Mouse (Mus musculus): ENCODE measurements around the gene Zbtb8b. TPM values are rescaled to one million over a fixed set of nuclear protein-coding genes. Genes with fewer than 3 reads are reported as not detected.
"Not testable (repeated sequence)": the region's sequence is repeated elsewhere in the genome, so short reads cannot be mapped to it uniquely, and the experiment has no call there.

The Zbtb8b gene
- polyA plus RNA-seq, 1 experiment = not detected

- Histone ChIP-seq H3K4me1 (ENCODE audit: control insufficient read depth, insufficient read depth, low read length) (no peaks in the 10 kb centered on the region), H3K27ac (ENCODE audit: insufficient read depth, low read depth, low read length) (no peak overlapping the region), H3K4me3 (ENCODE audit: insufficient read depth, low read length) (no peak overlapping the region)
- TF ChIP-seq CTCF (IDR thresholded peaks at IDR 0.05; ENCODE audit: low read depth, low read length) (no peak), POLR2A (IDR thresholded peaks at IDR 0.05; ENCODE audit: borderline replicate concordance, low read depth, low read length) (no peak)
These were observed 22.3 kb downstream of the Zbtb8b start for GRCm38 (mm10) chr4:129418321-129418720.

GRCm38 (mm10) chr4:129416478-129416877 is 24.2 kb downstream of the Zbtb8b start:
- H3K4me3 ChIP-seq (ENCODE audit: insufficient read depth, low read length) = no peak overlapping the region
- TF ChIP-seq POLR2A (IDR thresholded peaks at IDR 0.05; ENCODE audit: borderline replicate concordance, low read depth, low read length) = no peak
- TF ChIP-seq CTCF (IDR thresholded peaks at IDR 0.05; ENCODE audit: low read depth, low read length) = no peak
- no peaks in the 10 kb centered on the region for H3K4me1 ChIP-seq (ENCODE audit: control insufficient read depth, insufficient read depth, low read length)
- H3K27ac ChIP-seq (ENCODE audit: insufficient read depth, low read depth, low read length) = no peak overlapping the region

GRCm38 (mm10) chr4:129415892-129416291 is 24.8 kb downstream of the Zbtb8b start:
- peak; percentile 15; the same call in 1 of the 2 replicates for TF ChIP-seq CTCF (IDR thresholded peaks at IDR 0.05; ENCODE audit: low read depth, low read length)
- TF ChIP-seq POLR2A (IDR thresholded peaks at IDR 0.05; ENCODE audit: borderline replicate concordance, low read depth, low read length) = no peak
- H3K4me1 ChIP-seq (ENCODE audit: control insufficient read depth, insufficient read depth, low read length) = no peaks in the 10 kb centered on the region
- no peak overlapping the region for H3K27ac ChIP-seq (ENCODE audit: insufficient read depth, low read depth, low read length)
- no peak overlapping the region for H3K4me3 ChIP-seq (ENCODE audit: insufficient read depth, low read length)

GRCm38 (mm10) chr4:129410991-129411390 is 29.7 kb downstream of the Zbtb8b start:
- Histone ChIP-seq H3K4me1 (ENCODE audit: control insufficient read depth, insufficient read depth, low read length) (no peaks in the 10 kb centered on the region; the same call in 1 of the 2 replicates), H3K27ac (ENCODE audit: insufficient read depth, low read depth, low read length) (no peak overlapping the region), H3K4me3 (ENCODE audit: insufficient read depth, low read length) (no peak overlapping the region)
- TF ChIP-seq POLR2A (IDR thresholded peaks at IDR 0.05; ENCODE audit: borderline replicate concordance, low read depth, low read length) (no peak), CTCF (IDR thresholded peaks at IDR 0.05; ENCODE audit: low read depth, low read length) (no peak)

GRCm38 (mm10) chr4:129410532-129410931 is 30.1 kb downstream of the Zbtb8b start:
- not testable (repeated sequence) for H3K4me3 ChIP-seq (ENCODE audit: insufficient read depth, low read length); H3K4me1 ChIP-seq (ENCODE audit: control insufficient read depth, insufficient read depth, low read length); H3K27ac ChIP-seq (ENCODE audit: insufficient read depth, low read depth, low read length)

- TF ChIP-seq CTCF (IDR thresholded peaks at IDR 0.05; ENCODE audit: low read depth, low read length) = no peak
- no peak for TF ChIP-seq POLR2A (IDR thresholded peaks at IDR 0.05; ENCODE audit: borderline replicate concordance, low read depth, low read length)
- H3K4me3 ChIP-seq (ENCODE audit: insufficient read depth, low read length) = peak overlapping the region; percentile 30
- peaks cover 2% of the 10 kb centered on the region; the same call in 1 of the 2 replicates for H3K4me1 ChIP-seq (ENCODE audit: control insufficient read depth, insufficient read depth, low read length)
- no peak overlapping the region for H3K27ac ChIP-seq (ENCODE audit: insufficient read depth, low read depth, low read length)
These were observed 34.2 kb downstream of the Zbtb8b start for GRCm38 (mm10) chr4:129406447-129406846.

GRCm38 (mm10) chr4:129399813-129400212 is 40.8 kb downstream of the Zbtb8b start:
- Histone ChIP-seq H3K27ac (ENCODE audit: insufficient read depth, low read depth, low read length) (no peak overlapping the region), H3K4me1 (ENCODE audit: control insufficient read depth, insufficient read depth, low read length) (peaks cover 2% of the 10 kb centered on the region; the same call in 1 of the 2 replicates), H3K4me3 (ENCODE audit: insufficient read depth, low read length) (no peak overlapping the region)
- no peak for TF ChIP-seq CTCF (IDR thresholded peaks at IDR 0.05; ENCODE audit: low read depth, low read length)
- no peak for TF ChIP-seq POLR2A (IDR thresholded peaks at IDR 0.05; ENCODE audit: borderline replicate concordance, low read depth, low read length)

- Histone ChIP-seq H3K4me1 (ENCODE audit: control insufficient read depth, insufficient read depth, low read length) (no peaks in the 10 kb centered on the region), H3K27ac (ENCODE audit: insufficient read depth, low read depth, low read length) (no peak overlapping the region), H3K4me3 (ENCODE audit: insufficient read depth, low read length) (no peak overlapping the region)
- TF ChIP-seq POLR2A (IDR thresholded peaks at IDR 0.05; ENCODE audit: borderline replicate concordance, low read depth, low read length) = no peak
- no peak for TF ChIP-seq CTCF (IDR thresholded peaks at IDR 0.05; ENCODE audit: low read depth, low read length)
These were observed 43.7 kb downstream of the Zbtb8b start for GRCm38 (mm10) chr4:129396960-129397359.

GRCm38 (mm10) chr4:129394089-129394870 is 46.4 kb downstream of the Zbtb8b start:
- no peak overlapping the region for H3K27ac ChIP-seq (ENCODE audit: insufficient read depth, low read depth, low read length)
- TF ChIP-seq CTCF (IDR thresholded peaks at IDR 0.05; ENCODE audit: low read depth, low read length) = no peak
- TF ChIP-seq POLR2A (IDR thresholded peaks at IDR 0.05; ENCODE audit: borderline replicate concordance, low read depth, low read length) = no peak
- no peaks in the 10 kb centered on the region for H3K4me1 ChIP-seq (ENCODE audit: control insufficient read depth, insufficient read depth, low read length)
- no peak overlapping the region for H3K4me3 ChIP-seq (ENCODE audit: insufficient read depth, low read length)

- Histone ChIP-seq H3K4me3 (ENCODE audit: insufficient read depth, low read length) (no peak overlapping the region), H3K27ac (ENCODE audit: insufficient read depth, low read depth, low read length) (no peak overlapping the region), H3K4me1 (ENCODE audit: control insufficient read depth, insufficient read depth, low read length) (no peaks in the 10 kb centered on the region)
- TF ChIP-seq CTCF (IDR thresholded peaks at IDR 0.05; ENCODE audit: low read depth, low read length) (no peak), POLR2A (IDR thresholded peaks at IDR 0.05; ENCODE audit: borderline replicate concordance, low read depth, low read length) (no peak)
These were observed 49.6 kb downstream of the Zbtb8b start for GRCm38 (mm10) chr4:129390936-129391557.

All from bone marrow macrophage, adult 2 months (primary cell).